Mouse (Mus musculus): Measurements from ENCODE around the gene Mllt3.

- no peak for TF ChIP-seq CTCF (IDR thresholded peaks at IDR 0.05; ENCODE audit: borderline replicate concordance, extremely low read depth, insufficient read depth, insufficient read length)
- no peak for TF ChIP-seq POLR2A (IDR thresholded peaks at IDR 0.05; ENCODE audit: borderline replicate concordance, extremely low read depth, insufficient read depth, insufficient read length, poor library complexity, severe bottlenecking)
These were observed 67.3 kb downstream of the Mllt3 start for GRCm38 (mm10) chr4:87965836-87966235.
